Mouse (Mus musculus): ENCODE results near the gene Mbnl2. TPM values are rescaled to one million over a fixed set of nuclear protein-coding genes. Genes with fewer than 3 reads are reported as not detected.

Gene Mbnl2
- polyA plus RNA-seq, 1 experiment from 2014 or later: 44.1 TPM

DNA sequence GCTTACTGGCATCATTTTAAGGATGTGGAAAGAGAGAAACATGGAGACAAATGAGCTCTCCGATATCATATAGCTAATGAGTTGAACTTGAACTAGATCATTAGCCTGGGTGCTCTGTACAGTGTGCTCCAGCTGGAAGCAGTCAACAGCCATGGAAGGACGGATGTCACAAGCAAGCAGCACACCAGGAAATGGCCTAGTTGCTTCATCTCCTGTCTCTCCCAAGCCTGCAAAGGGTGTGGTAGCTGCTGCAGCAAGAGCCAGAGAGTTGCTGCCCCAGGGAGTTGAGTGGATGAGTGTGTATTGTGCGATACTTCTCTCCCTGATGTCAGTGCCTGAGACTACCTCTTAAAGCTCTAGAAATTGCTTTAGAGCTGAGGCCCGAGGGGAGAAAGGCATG is 104.2 kb downstream of the Mbnl2 start:
- H3K9me3 ChIP-seq (ENCODE audit: control insufficient read depth, low read length): no peaks in the 10 kb centered on the region
- no peak overlapping the region for H3K4me3 ChIP-seq (ENCODE audit: low read depth, low read length)
- no peak overlapping the region for H3K4me2 ChIP-seq (ENCODE audit: low read depth)
- no peaks in the 10 kb centered on the region for H3K36me3 ChIP-seq (ENCODE audit: control insufficient read depth, insufficient read depth, low read length)
- H3K27ac ChIP-seq (ENCODE audit: low read depth, low read length): no peak overlapping the region
- H3K27me3 ChIP-seq (ENCODE audit: control insufficient read depth, insufficient read depth, low read length): no peaks in the 10 kb centered on the region
- H3K4me1 ChIP-seq (ENCODE audit: control insufficient read depth, insufficient read depth, low read length): no peaks in the 10 kb centered on the region
- ATAC-seq (ENCODE audit: insufficient read depth, low FRiP score, low TSS enrichment) (no peak), DNase-seq (ENCODE audit: low spot score) (no peak)
- no peak overlapping the region for H3K9ac ChIP-seq (ENCODE audit: low read length)
- 83% methylated on average over 4 of the region's 4 CpGs for WGBS

DNA sequence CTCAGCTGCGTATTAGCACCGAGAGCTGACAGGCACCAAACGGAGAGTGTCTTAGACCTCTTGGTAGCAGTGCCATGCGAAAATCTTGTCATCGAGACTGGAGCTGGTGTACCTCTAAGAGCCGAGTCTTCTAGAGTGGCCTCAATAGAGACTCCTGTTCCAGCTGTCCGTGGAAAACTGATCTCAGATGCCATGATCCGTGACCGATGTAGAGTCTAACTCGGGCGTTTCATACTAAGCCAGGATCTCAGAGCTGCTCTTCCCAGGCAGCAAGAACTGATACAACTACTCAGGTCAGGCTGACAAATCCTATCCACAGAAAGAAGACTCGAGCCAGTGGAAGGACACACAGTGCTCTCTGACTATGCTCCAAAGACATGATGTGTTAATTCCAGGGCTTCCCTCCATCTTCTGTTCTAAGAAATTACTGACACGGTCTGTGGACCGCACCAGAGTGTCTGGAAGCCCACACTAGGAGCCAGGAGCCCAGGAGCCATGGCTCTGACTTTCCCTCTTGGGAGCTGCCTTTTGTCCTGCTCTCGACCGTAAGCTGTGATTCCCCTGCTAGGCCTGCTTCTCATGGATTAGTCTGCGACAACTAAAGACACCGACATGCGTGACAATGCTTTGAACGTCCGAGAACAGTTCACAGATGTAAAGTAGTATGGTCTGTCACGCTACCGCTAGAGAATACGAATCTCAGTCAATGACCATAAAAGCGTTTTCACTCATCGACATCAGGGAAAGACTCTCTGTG is 106.1 kb downstream of the Mbnl2 start:
- no peak overlapping the region for H3K9ac ChIP-seq (ENCODE audit: low read length)
- ATAC-seq (ENCODE audit: insufficient read depth, low FRiP score, low TSS enrichment): no peak
- no peak overlapping the region for H3K4me2 ChIP-seq (ENCODE audit: low read depth)
- no peaks in the 10 kb centered on the region for H3K9me3 ChIP-seq (ENCODE audit: control insufficient read depth, low read length)
- no peaks in the 10 kb centered on the region for H3K27me3 ChIP-seq (ENCODE audit: control insufficient read depth, insufficient read depth, low read length)
- DNase-seq (ENCODE audit: low spot score): no peak
- no peaks in the 10 kb centered on the region for H3K4me1 ChIP-seq (ENCODE audit: control insufficient read depth, insufficient read depth, low read length)
- no peaks in the 10 kb centered on the region for H3K36me3 ChIP-seq (ENCODE audit: control insufficient read depth, insufficient read depth, low read length)
- no peak overlapping the region for H3K27ac ChIP-seq (ENCODE audit: low read depth, low read length)
- 82% methylated on average over 26 of the region's 26 CpGs for WGBS
- H3K4me3 ChIP-seq (ENCODE audit: low read depth, low read length): no peak overlapping the region

DNA sequence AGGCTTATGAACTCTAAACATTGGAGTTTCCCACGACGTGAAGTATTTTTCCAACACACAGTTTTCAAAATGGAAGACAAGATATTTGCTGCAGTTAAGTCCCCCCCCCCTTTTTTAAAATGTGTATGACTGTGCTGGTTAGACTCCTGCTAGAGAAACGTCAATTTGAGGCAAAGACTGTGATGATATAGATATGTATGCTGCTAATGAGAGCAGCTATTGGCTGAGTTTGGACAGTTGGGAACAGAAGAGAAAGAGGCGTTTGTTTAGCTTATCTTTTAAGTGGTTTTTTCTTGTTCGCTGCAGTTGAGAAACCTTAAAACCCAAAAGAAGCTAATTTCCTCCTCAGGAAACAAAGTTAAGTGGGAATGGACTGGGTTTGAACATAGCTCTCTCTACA is 106.7 kb downstream of the Mbnl2 start:
- 87% methylated on average over 5 of the region's 5 CpGs for WGBS
- Histone ChIP-seq H3K9ac (ENCODE audit: low read length) (no peak overlapping the region), H3K9me3 (ENCODE audit: control insufficient read depth, low read length) (no peaks in the 10 kb centered on the region), H3K4me3 (ENCODE audit: low read depth, low read length) (no peak overlapping the region), H3K36me3 (ENCODE audit: control insufficient read depth, insufficient read depth, low read length) (no peaks in the 10 kb centered on the region), H3K27ac (ENCODE audit: low read depth, low read length) (no peak overlapping the region), H3K27me3 (ENCODE audit: control insufficient read depth, insufficient read depth, low read length) (no peaks in the 10 kb centered on the region), H3K4me2 (ENCODE audit: low read depth) (no peak overlapping the region), H3K4me1 (ENCODE audit: control insufficient read depth, insufficient read depth, low read length) (no peaks in the 10 kb centered on the region)
- DNase-seq (ENCODE audit: low spot score) (no peak), ATAC-seq (ENCODE audit: insufficient read depth, low FRiP score, low TSS enrichment) (no peak)

DNA sequence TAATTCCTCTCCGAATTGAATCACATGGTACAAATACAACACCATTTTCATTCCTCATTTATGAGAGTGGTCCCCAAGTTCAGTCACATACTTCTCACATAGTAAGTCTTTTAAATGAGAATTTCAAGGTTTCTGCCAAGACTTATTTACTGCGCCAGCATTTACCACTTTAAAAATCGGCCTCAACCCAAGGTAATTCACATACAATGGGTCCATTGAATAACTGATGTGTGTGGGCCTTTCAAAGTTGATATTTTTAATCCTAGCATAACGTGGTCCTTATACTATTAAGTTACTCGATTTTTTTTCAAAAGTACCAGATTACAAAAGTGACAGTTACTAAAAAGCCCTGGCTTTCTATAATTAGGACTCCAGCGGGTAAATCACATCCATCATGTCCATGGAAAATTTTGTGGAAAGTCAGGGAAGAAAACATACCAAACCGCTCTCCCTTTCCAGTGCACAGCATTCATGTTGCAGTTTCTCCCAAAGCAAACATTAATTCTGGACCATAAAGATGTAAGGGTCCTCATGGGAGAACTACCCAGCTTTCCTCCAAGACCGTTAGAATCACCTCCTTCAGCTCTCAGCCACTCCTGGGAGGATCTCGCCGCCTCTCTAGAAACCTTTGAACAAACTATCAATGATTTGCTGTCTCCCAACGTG is 107.8 kb downstream of the Mbnl2 start:
- no peaks in the 10 kb centered on the region for H3K36me3 ChIP-seq (ENCODE audit: control insufficient read depth, insufficient read depth, low read length)
- ATAC-seq (ENCODE audit: insufficient read depth, low FRiP score, low TSS enrichment) (no peak), DNase-seq (ENCODE audit: low spot score) (no peak)
- H3K4me3 ChIP-seq (ENCODE audit: low read depth, low read length): no peak overlapping the region
- H3K9me3 ChIP-seq (ENCODE audit: control insufficient read depth, low read length): no peaks in the 10 kb centered on the region
- H3K27ac ChIP-seq (ENCODE audit: low read depth, low read length): no peak overlapping the region
- 68% methylated on average over 11 of the region's 11 CpGs for WGBS
- no peaks in the 10 kb centered on the region for H3K4me1 ChIP-seq (ENCODE audit: control insufficient read depth, insufficient read depth, low read length)
- no peaks in the 10 kb centered on the region for H3K27me3 ChIP-seq (ENCODE audit: control insufficient read depth, insufficient read depth, low read length)
- no peak overlapping the region for H3K9ac ChIP-seq (ENCODE audit: low read length)
- no peak overlapping the region for H3K4me2 ChIP-seq (ENCODE audit: low read depth)

DNA sequence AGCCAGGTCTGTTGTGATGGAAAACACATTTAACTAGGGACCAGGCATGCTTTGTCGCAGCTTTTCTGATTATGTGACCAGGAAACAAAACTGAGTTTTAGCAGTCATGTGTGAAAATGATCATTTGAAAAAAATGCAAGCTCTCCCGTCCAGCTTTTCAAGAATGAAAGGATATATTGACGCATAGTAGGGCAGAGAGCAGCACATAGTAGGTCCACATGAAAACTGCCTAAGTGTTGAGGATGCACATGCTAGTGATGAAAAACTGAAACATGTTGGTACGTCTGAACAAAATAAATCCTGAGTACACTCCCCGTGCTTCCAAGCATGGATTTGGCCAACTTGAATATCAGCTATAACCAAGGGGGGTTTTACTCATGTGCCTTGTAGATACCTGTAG is 109.1 kb downstream of the Mbnl2 start:
- no peak overlapping the region for H3K9ac ChIP-seq (ENCODE audit: low read length)
- H3K4me1 ChIP-seq (ENCODE audit: control insufficient read depth, insufficient read depth, low read length): no peaks in the 10 kb centered on the region
- 92% methylated on average over 5 of the region's 5 CpGs for WGBS
- H3K27me3 ChIP-seq (ENCODE audit: control insufficient read depth, insufficient read depth, low read length): no peaks in the 10 kb centered on the region
- no peak overlapping the region for H3K27ac ChIP-seq (ENCODE audit: low read depth, low read length)
- no peaks in the 10 kb centered on the region for H3K36me3 ChIP-seq (ENCODE audit: control insufficient read depth, insufficient read depth, low read length)
- H3K4me2 ChIP-seq (ENCODE audit: low read depth): no peak overlapping the region
- no peak overlapping the region for H3K4me3 ChIP-seq (ENCODE audit: low read depth, low read length)
- DNase-seq (ENCODE audit: low spot score) (no peak), ATAC-seq (ENCODE audit: insufficient read depth, low FRiP score, low TSS enrichment) (no peak)
- no peaks in the 10 kb centered on the region for H3K9me3 ChIP-seq (ENCODE audit: control insufficient read depth, low read length)

DNA sequence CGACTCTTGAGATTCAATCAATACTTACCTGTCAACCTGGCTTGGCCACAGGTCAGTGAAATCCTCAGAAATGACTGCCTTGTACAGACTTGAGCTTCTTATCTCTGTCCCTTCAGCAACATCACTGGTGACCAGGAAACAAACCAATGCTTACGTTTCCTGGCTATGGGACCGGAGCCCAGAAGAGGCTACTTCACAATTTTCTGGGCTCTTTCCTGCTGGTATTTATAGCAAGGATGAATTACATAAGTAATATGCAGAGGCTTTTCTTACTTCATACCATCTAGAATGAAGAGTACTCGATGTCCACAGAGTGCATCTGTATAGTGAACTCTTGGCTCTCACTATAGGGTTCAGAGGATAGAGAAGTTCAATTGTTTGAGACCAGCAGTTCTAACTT is 111.8 kb downstream of the Mbnl2 start:
- Histone ChIP-seq H3K9me3 (ENCODE audit: control insufficient read depth, low read length) (no peaks in the 10 kb centered on the region), H3K4me2 (ENCODE audit: low read depth) (no peak overlapping the region), H3K4me1 (ENCODE audit: control insufficient read depth, insufficient read depth, low read length) (no peaks in the 10 kb centered on the region), H3K9ac (ENCODE audit: low read length) (no peak overlapping the region), H3K4me3 (ENCODE audit: low read depth, low read length) (no peak overlapping the region), H3K27ac (ENCODE audit: low read depth, low read length) (no peak overlapping the region), H3K27me3 (ENCODE audit: control insufficient read depth, insufficient read depth, low read length) (no peaks in the 10 kb centered on the region), H3K36me3 (ENCODE audit: control insufficient read depth, insufficient read depth, low read length) (no peaks in the 10 kb centered on the region; the same call in 1 of the 2 replicates)
- WGBS: 89% methylated on average over 4 of the region's 4 CpGs
- DNase-seq (ENCODE audit: low spot score) (no peak), ATAC-seq (ENCODE audit: insufficient read depth, low FRiP score, low TSS enrichment) (no peak)

DNA sequence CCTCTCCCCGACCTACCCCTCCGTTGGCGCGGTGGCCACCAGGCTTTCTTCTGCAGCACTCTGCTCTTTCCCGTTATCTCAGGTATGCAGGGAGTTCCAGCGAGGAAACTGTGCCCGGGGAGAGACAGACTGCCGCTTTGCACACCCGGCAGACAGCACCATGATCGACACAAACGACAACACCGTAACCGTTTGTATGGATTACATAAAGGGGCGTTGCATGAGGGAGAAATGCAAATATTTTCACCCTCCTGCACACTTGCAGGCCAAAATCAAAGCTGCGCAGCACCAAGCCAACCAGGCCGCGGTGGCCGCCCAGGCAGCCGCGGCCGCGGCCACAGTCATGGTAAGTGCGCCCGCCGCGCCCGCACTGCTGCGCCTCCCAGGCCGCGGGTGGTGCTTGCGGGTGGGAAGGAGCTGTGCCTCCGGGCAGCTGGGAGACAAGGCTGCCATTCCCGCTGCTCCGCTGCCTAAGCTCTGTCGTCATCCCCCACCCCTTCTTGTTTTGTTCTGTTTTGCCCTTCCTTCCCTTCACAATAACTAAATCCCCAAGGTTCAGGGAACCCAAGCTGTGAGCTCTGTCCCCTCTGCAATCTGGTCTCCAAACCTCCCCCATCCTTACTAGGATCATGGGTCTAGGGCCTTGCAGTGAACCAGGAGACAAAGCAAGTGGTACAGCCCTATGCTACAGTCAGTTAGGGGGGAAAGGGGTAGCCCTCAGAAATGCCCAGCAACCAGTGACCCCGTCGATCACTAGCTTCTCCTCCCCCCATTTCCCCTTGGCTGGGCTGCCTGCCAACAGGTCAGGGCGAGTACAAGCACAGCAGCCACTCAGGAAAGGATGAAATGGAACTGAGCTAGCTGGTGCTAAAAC is 113.6 kb downstream of the Mbnl2 start:
- Histone ChIP-seq H3K4me2 (ENCODE audit: low read depth) (peak overlapping the region; percentile 44), H3K9ac (ENCODE audit: low read length) (peak overlapping the region; percentile 53), H3K27me3 (ENCODE audit: control insufficient read depth, insufficient read depth, low read length) (no peaks in the 10 kb centered on the region), H3K27ac (ENCODE audit: low read depth, low read length) (no peak overlapping the region), H3K36me3 (ENCODE audit: control insufficient read depth, insufficient read depth, low read length) (no peaks in the 10 kb centered on the region; the same call in 1 of the 2 replicates), H3K4me3 (ENCODE audit: low read depth, low read length) (peak overlapping the region; percentile 24), H3K4me1 (ENCODE audit: control insufficient read depth, insufficient read depth, low read length) (no peaks in the 10 kb centered on the region), H3K9me3 (ENCODE audit: control insufficient read depth, low read length) (no peaks in the 10 kb centered on the region)
- 7% methylated on average over 38 of the region's 38 CpGs for WGBS
- DNase-seq (ENCODE audit: low spot score) (peak; percentile 67), ATAC-seq (ENCODE audit: insufficient read depth, low FRiP score, low TSS enrichment) (peak; percentile 77)

DNA sequence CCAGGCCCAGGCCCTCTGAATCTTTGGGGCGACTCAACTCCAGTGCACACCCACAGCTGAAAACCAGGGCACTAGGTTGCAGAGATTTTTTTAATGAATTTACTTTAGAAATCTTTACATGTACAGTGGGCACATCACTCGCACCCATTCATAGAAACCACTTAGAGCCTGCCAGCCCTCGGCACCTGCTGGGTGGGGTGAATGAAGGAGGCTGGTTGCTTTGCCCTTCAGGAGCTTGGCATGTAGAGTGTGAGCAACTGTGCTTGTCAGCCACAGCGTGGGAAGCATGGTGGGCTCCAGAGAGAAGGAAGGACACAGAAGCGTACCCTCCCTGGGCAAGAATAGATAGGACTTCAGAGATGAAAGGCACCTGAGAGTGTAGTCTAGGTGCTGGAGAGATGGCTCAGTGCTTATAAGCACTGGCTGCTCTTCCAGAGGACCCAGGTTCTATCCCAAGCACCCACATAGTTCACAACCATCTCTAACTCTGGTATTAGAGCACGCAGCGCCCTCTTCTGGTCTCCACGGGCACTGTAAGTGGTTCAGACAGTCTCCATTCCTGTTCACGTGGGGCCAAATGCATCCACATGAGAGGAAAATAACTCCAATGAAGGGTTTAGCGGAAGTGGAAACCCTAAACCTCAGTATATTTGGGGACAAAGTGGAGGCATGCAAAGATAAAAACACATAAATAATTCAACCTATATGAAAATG is 114.9 kb downstream of the Mbnl2 start:
- DNase-seq (ENCODE audit: low spot score) (no peak), ATAC-seq (ENCODE audit: insufficient read depth, low FRiP score, low TSS enrichment) (no peak)
- Histone ChIP-seq H3K9me3 (ENCODE audit: control insufficient read depth, low read length) (no peaks in the 10 kb centered on the region), H3K27ac (ENCODE audit: low read depth, low read length) (no peak overlapping the region), H3K4me2 (ENCODE audit: low read depth) (no peak overlapping the region), H3K27me3 (ENCODE audit: control insufficient read depth, insufficient read depth, low read length) (no peaks in the 10 kb centered on the region), H3K9ac (ENCODE audit: low read length) (no peak overlapping the region), H3K36me3 (ENCODE audit: control insufficient read depth, insufficient read depth, low read length) (no peaks in the 10 kb centered on the region; the same call in 1 of the 2 replicates), H3K4me3 (ENCODE audit: low read depth, low read length) (no peak overlapping the region), H3K4me1 (ENCODE audit: control insufficient read depth, insufficient read depth, low read length) (no peaks in the 10 kb centered on the region)
- 93% methylated on average over 10 of the region's 10 CpGs for WGBS

All from neural tube, embryonic 11.5 days (tissue).